Mouse (Mus musculus) stomach, embryonic 14.5 days (tissue): ENCODE data around the gene Atp10b. TPM values are rescaled to one million over a fixed set of nuclear protein-coding genes. Genes with fewer than 3 reads are reported as not detected.

Experiments
- ATAC-seq: fragments of 200-750 bp; cut with Nextera tagmentation; 2 replicates; pipeline ENCODE4 v1.8.0; 2017; ENCODE audit warnings: low read depth, moderate TSS enrichment; ENCODE audit not compliant: insufficient number of reproducible peaks, insufficient read depth, low FRiP score
- H3K27ac ChIP-seq: fragments of 300-500 bp; sonication (generic); 2 replicates; pipeline ENCODE4 v1.5.1; 2014; ENCODE audit warnings: mild to moderate bottlenecking, low read length, moderate library complexity, mixed read lengths
- H3K27me3 ChIP-seq: fragments of 300-500 bp; sonication (generic); 2 replicates; pipeline ENCODE4 v1.6.1; 2014; ENCODE audit warnings: low read length, control low read depth, mixed read lengths; ENCODE audit not compliant: control insufficient read depth, insufficient read depth
- H3K36me3 ChIP-seq: fragments of 300-500 bp; sonication (generic); 2 replicates; pipeline ENCODE4 v1.6.1; 2014; ENCODE audit warnings: mild to moderate bottlenecking, control low read depth, low read length, moderate library complexity, mixed read lengths; ENCODE audit not compliant: control insufficient read depth, insufficient read depth
- H3K4me1 ChIP-seq: fragments of 300-500 bp; sonication (generic); 2 replicates; pipeline ENCODE4 v1.6.1; 2014; ENCODE audit warnings: low read length, control low read depth, mixed read lengths; ENCODE audit not compliant: control insufficient read depth, insufficient read depth
- H3K4me2 ChIP-seq: fragments of 300-500 bp; sonication (generic); replicated peaks from 2 replicates; pipeline ENCODE4 v1.6.1; 2014; ENCODE audit warnings: low read depth, low read length, control low read depth
- H3K4me3 ChIP-seq: fragments of 300-500 bp; sonication (generic); 2 replicates; pipeline ENCODE4 v1.5.1; 2014; ENCODE audit warnings: low read depth, low read length, control low read depth
- H3K9ac ChIP-seq: fragments of 300-500 bp; sonication (generic); replicated peaks from 2 replicates; pipeline ENCODE4 v1.6.1; 2014; ENCODE audit warnings: low read depth, mild to moderate bottlenecking, control low read depth, low read length, moderate library complexity, mixed read lengths
- H3K9me3 ChIP-seq: fragments of 300-500 bp; sonication (generic); 2 replicates; pipeline ENCODE4 v1.6.1; 2016; ENCODE audit warnings: low read depth, low read length, control low read depth; ENCODE audit not compliant: control insufficient read depth
- WGBS: fragments of 180-500 bp; shearing (Covaris S2); extraction: QIAGEN DNeasy Blood & Tissue Kit; methylation state at CpG from one replicate; pipeline ENCODE4 v1.1.7; 2014; 5-methylcytosine and 5-hydroxymethylcytosine counted together
- polyA plus RNA-seq: library from polyadenylated mRNA; unstranded; fragments of >200 nt; fragmentation: Nextera tagmentation; extraction: Ambion mirVana; gene quantifications from 2 replicates; pipeline ENCODE4 v1.2.1, GENCODE M21; 2014

The Atp10b gene
- polyA plus RNA-seq, 1 experiment from 2014 or later: 2.4 TPM

DNA sequence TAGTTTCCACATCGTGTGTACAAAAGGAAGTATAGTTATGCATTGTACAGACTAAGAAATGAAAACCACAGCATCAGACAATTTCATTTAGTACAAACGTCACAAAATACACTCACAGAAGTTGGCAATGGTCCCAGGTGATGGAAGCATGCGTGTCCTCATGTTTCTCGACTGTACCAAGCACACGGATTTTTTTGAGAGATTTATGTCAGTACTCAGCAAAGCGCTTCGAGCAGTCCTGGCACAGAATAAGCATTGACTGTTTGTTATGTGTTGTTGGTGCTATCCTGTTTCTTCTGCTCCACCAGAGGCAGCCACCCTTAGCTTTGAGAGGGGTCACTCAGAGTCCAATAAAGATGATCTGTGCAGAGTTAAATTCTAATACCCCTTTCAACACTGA is 108.1 kb downstream of the Atp10b start:
- H3K9me3 ChIP-seq: no peaks in the 10 kb centered on the region
- 49% methylated on average over 7 of the region's 7 CpGs for WGBS
- no peak overlapping the region for H3K9ac ChIP-seq
- no peak overlapping the region for H3K27ac ChIP-seq
- ATAC-seq: no peak
- H3K27me3 ChIP-seq: no peaks in the 10 kb centered on the region
- H3K36me3 ChIP-seq: no peaks in the 10 kb centered on the region
- no peak overlapping the region for H3K4me2 ChIP-seq
- H3K4me1 ChIP-seq: no peaks in the 10 kb centered on the region
- no peak overlapping the region for H3K4me3 ChIP-seq

- no peak overlapping the region for H3K27ac ChIP-seq
- H3K4me3 ChIP-seq: no peak overlapping the region
- no peaks in the 10 kb centered on the region for H3K27me3 ChIP-seq
- H3K9ac ChIP-seq: no peak overlapping the region
- no peaks in the 10 kb centered on the region for H3K4me1 ChIP-seq
- no peaks in the 10 kb centered on the region for H3K9me3 ChIP-seq
- no peak overlapping the region for H3K4me2 ChIP-seq
- no peaks in the 10 kb centered on the region for H3K36me3 ChIP-seq
- WGBS: 39% methylated on average over 3 of the region's 3 CpGs
- ATAC-seq: no peak
Observed at GRCm38 (mm10) chr11:43263548-43264218, 114.0 kb downstream of the Atp10b start.

GRCm38 (mm10) chr11:43267505-43267904 is 117.8 kb downstream of the Atp10b start:
- no peaks in the 10 kb centered on the region for H3K27me3 ChIP-seq

DNA sequence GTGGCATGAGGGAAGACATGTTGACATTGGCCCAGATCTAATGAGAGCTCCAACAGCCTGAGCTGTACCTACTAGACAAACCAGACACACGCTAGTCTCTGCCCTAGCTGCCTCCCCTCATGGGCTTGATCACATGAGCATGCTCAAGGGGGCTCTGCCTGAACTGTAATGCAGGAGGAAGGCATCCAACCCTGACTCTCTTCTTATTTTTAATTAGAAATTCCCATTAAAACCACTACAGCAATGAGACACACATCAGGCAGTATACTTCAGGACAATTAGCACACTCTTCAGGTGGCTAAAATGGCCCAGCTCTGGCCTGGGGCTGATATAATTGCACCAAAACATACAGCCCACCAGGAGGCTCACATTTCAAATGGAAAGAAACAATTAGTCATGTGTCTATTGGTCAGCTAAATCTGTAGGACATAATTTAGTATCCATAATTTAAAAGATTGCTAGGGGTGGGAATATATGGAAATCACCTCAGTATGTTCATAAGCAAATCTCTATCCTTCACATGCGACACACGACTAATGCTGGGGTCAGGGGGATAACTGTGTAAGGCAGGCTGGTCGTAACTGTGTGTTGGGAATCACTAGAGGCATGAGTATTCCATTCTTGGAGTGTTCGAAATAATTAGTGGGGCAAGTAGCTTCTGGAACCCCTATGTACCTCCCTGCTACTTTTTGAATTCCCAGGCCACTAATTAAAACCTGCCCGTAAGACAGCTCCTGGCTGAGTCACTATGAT is 120.0 kb downstream of the Atp10b start:
- WGBS: 82% methylated on average over 6 of the region's 6 CpGs
- Histone ChIP-seq H3K4me3 (no peak overlapping the region), H3K9ac (no peak overlapping the region)

More at GRCm38 (mm10) chr11:43267505-43267904, 117.8 kb downstream of the Atp10b start:
- no peak overlapping the region for H3K9ac ChIP-seq
- 0 out of 2 replicates have a peak, but pooled peaks have one; percentile 48 for ATAC-seq
- H3K27ac ChIP-seq: no peak overlapping the region
- no peak overlapping the region for H3K4me3 ChIP-seq
- H3K9me3 ChIP-seq: no peaks in the 10 kb centered on the region
- H3K4me2 ChIP-seq: no peak overlapping the region
- H3K4me1 ChIP-seq: no peaks in the 10 kb centered on the region
- 77% methylated on average over 3 of the region's 3 CpGs for WGBS
- no peaks in the 10 kb centered on the region for H3K36me3 ChIP-seq

GRCm38 (mm10) chr11:43270256-43270806 is 120.7 kb downstream of the Atp10b start:
- Histone ChIP-seq H3K27ac (no peak overlapping the region), H3K9ac (no peak overlapping the region), H3K9me3 (no peaks in the 10 kb centered on the region), H3K27me3 (no peaks in the 10 kb centered on the region), H3K4me3 (no peak overlapping the region), H3K4me1 (no peaks in the 10 kb centered on the region), H3K4me2 (no peak overlapping the region), H3K36me3 (no peaks in the 10 kb centered on the region)
- ATAC-seq: no peak
- WGBS: 75% methylated on average over 10 of the region's 10 CpGs

More for the DNA sequence above, 120.0 kb downstream of the Atp10b start:
- H3K27me3 ChIP-seq: no peaks in the 10 kb centered on the region
- H3K4me1 ChIP-seq: no peaks in the 10 kb centered on the region
- no peak for ATAC-seq
- no peaks in the 10 kb centered on the region for H3K9me3 ChIP-seq
- no peak overlapping the region for H3K4me2 ChIP-seq
- no peaks in the 10 kb centered on the region for H3K36me3 ChIP-seq
- H3K27ac ChIP-seq: no peak overlapping the region

DNA sequence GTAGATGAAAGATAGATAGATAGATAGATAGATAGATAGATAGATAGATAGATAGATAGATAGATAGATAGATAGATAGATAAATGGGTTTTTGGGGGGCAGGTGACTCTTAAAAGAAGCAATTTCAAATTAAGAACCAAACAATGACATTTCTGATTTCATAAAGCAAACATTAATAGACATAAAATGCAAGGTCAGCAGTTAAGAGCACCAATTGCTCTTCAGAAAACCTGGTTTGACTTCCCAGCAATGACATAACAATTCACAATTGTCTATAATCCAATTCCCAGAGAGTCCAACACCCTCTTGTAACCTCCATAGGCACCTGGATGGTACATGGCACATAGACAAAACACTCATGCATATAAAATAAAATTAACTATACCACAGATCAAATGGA is 124.2 kb downstream of the Atp10b start:
- no peak overlapping the region for H3K4me3 ChIP-seq
- H3K4me2 ChIP-seq: no peak overlapping the region
- no peak overlapping the region for H3K27ac ChIP-seq
- no peaks in the 10 kb centered on the region for H3K4me1 ChIP-seq
- H3K9ac ChIP-seq: no peak overlapping the region
- H3K36me3 ChIP-seq: no peaks in the 10 kb centered on the region
- ATAC-seq: no peak
- no peaks in the 10 kb centered on the region for H3K9me3 ChIP-seq
- no peaks in the 10 kb centered on the region for H3K27me3 ChIP-seq

- Histone ChIP-seq H3K36me3 (no peaks in the 10 kb centered on the region), H3K9me3 (no peaks in the 10 kb centered on the region), H3K4me1 (no peaks in the 10 kb centered on the region), H3K4me2 (no peak overlapping the region), H3K27ac (no peak overlapping the region), H3K9ac (no peak overlapping the region), H3K27me3 (no peaks in the 10 kb centered on the region), H3K4me3 (no peak overlapping the region)
- WGBS: 83% methylated on average over 6 of the region's 6 CpGs
- no peak for ATAC-seq
Observed at GRCm38 (mm10) chr11:43297584-43297983, 147.9 kb downstream of the Atp10b start.

DNA sequence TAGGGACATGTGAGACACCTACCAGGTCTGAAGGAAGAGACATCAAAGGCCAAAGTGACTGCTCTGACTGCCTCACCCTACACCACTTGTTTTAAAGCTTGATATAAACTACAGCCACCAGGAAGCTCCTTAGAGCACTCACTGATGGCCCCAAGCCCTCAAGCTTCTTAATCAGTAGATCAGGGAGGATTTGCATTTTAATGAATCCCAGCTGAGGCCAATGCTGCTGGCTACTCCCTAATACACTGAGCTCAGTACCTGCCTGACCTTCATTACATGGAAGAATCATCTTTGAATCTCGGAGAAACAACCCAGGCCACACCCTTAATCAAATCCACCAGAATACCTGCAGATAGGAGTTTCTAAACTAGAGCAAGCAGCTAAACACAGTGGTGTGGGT is 161.3 kb downstream of the Atp10b start:
- 54% methylated on average over 1 of the region's 1 CpGs for WGBS
- Histone ChIP-seq H3K4me1 (no peaks in the 10 kb centered on the region), H3K4me2 (no peak overlapping the region), H3K36me3 (no peaks in the 10 kb centered on the region), H3K4me3 (no peak overlapping the region), H3K27ac (no peak overlapping the region), H3K9me3 (no peaks in the 10 kb centered on the region), H3K9ac (no peak overlapping the region), H3K27me3 (no peaks in the 10 kb centered on the region)
- ATAC-seq: no peak
